Mouse (Mus musculus) spleen, postnatal 14 days (tissue): ENCODE results near the gene Klrc1.
"Not testable (repeated sequence)": the region's sequence is repeated elsewhere in the genome, so short reads cannot be mapped to it uniquely, and the experiment has no call there.

Source experiments
- DNase-seq, 2 experiments: peaks; one replicate each; pipeline ENCODE4 v3.0.0; 2021 to 2022; ENCODE audit warnings: low spot score in 2 of 2

Gene Klrc1

DNA sequence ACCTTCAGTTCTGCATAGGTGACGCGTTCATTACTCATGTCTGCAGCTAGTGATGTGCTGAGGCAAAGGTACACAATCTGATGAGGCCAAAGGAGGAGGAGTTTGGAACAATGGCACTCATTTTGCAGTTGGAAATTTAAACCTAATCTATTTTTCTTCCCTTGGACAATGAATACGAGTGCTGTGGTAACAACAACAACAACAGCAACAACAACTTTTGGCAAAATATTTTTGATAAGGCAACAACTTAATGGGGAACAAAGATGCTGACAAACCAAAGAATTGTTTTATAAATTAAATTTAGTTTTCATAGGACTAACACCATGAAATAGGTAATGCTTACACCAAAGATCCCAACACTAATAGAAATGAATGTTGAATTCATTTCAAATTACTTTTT is at the start of gene Klrc1:
Klrc1 (minus strand) TSS at position 101 of the 400 bp plus-strand sequence.
- DNase-seq: no peak

GRCm38 (mm10) chr6:129727237-129727636 is 48.5 kb upstream of the Klrc1 start:
- DNase-seq: no peak

DNA sequence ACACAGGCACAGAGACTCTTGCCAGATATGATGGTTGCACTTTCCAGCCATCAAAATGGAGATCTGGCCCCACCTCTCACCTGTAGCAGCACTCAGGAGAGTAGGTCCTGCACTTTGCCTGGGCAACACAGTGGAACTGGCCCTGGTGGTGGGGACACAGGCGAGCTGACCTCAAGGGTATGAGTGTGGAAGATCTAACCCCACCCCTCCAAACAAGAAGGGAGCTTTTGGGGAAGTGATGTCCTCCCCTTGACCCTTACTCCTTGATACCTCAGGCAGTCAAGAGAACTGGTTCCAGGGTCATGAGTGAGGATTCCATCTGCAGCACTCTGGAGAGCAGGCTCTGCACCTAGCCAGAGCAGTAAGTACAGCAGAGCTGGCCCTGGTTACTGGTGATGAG is 42.6 kb upstream of the Klrc1 start:
- DNase-seq: no peak

GRCm38 (mm10) chr6:129720487-129720886 is 41.7 kb upstream of the Klrc1 start:
- no peak for DNase-seq

DNA sequence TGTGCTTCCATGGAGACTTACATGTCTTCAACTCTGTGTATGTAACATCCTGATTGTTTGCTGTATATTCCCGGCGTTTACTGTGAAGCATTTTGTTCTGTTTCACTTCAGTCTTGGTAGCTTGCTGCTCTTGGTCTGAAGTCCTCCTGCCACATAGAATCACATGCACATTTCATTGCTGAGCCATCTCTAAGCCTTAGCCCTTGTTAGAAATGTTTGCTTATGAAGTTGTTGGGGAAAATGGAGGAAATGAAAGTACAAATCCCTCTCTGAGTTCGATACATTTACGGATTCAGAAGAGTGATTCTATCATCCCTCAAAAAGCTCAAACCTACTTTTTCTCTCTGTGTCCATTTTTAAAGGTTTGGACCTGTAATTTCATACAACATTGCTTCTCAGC is 38.3 kb upstream of the Klrc1 start, which contains the start of gene Klri1:
Klri1 (minus strand) TSS at position 101 of the 400 bp plus-strand sequence.
- DNase-seq: no peak

- DNase-seq: no peak
Observed at GRCm38 (mm10) chr6:129713566-129713965, 34.8 kb upstream of the Klrc1 start.

GRCm38 (mm10) chr6:129691436-129691835 is 12.7 kb upstream of the Klrc1 start:
- DNase-seq: not testable (repeated sequence)

DNA sequence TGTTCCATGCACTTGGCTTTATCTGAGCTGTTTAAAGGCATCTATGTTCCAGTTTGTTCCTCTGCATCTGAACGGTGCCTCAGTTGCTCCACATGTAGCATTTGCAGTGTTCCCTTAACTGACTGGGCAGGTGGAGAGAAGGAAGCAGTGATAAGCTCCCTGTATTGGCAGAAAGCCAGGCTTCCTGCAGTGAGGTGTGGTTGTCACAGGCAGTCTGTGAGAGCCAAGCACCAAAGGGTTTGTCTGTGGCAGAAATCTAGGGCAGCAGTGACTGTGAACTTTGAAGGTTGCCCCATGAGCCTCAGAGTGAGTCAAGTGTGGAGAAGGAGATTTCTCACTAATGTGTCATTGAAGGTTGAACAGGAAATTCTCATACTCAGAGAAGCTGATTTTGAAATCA is 1.6 kb upstream of the Klrc1 start:
- no peak for DNase-seq

GRCm38 (mm10) chr6:129661301-129661700 is 17.5 kb downstream of the Klrc1 start:
- not testable (repeated sequence) for DNase-seq

GRCm38 (mm10) chr6:129660589-129660988 is 18.2 kb downstream of the Klrc1 start, which contains the start of gene Klrc2:
Klrc2 (minus strand) TSS chr6:129660689.
- DNase-seq: not testable (repeated sequence)

GRCm38 (mm10) chr6:129644054-129644453 is 34.7 kb downstream of the Klrc1 start:
- DNase-seq: not testable (repeated sequence)

DNA sequence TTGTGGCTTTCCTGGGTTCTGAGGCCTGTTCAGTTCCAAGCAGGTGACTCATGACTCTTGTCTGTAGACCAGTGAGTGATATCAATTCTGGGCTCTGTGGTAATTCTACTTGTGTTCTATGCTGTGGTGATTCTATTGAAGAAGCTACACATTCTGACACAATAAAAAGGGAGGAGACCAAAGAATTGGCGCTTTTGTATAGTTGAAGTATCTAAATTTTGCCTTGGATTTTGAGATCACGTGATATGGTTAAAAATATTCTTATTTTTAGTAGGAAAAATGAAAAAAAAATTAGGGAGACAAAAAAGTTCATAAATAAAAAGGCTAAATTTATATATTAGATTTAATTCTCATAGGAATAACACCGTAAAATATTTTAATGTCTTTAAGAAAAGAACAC is 35.5 kb downstream of the Klrc1 start, which contains the start of gene Klrc3:
Klrc3 (minus strand) TSS at position 101 of the 400 bp plus-strand sequence.
- not testable (repeated sequence) for DNase-seq

GRCm38 (mm10) chr6:129631046-129631445 is 47.7 kb downstream of the Klrc1 start:
- DNase-seq: not testable (repeated sequence)

DNA sequence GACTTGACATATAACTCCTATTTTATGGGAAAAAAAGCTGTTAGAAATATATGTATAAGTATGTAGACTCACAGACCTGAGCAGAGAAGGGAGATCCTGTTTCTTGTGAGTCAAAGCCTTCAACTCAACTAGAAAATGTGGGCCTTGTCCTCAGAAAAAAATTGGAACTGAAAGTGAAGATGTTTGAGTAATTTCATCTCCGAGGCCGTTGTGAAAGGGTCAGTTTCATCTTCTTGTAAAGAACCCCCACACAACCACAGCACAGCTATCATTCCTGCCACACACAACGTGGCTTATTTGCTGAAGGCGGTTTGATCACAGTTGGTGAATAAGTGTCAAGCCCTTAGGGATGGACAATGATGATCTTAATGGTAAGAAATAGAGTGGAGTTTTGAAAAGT is 55.0 kb downstream of the Klrc1 start, which contains the start of gene Klrk1:
Klrk1 (minus strand) TSS at position 130 of the 400 bp plus-strand sequence.
- no peak for DNase-seq
